Mouse (Mus musculus) CH12.LX (cell line): Measurements from ENCODE around the gene H1foo. TPM values are rescaled to one million over a fixed set of nuclear protein-coding genes. Genes with fewer than 3 reads are reported as not detected.

Experiments used
- DNase-seq: peaks from one replicate; pipeline ENCODE4 v3.0.0-alpha.2; 2013; ENCODE audit errors: extremely low read depth
- H3K27ac ChIP-seq: 2 replicates; pipeline ENCODE4 v1.5.1; 2012; ENCODE audit warnings: low read depth, mild to moderate bottlenecking, control low read depth, moderate library complexity; ENCODE audit not compliant: insufficient read depth
- H3K27me3 ChIP-seq: replicated peaks from 2 replicates; pipeline ENCODE3; 2012; ENCODE audit warnings: inconsistent platforms
- H3K36me3 ChIP-seq, 2 experiments: replicated peaks in 1 of 2; 2 replicates each; pipeline versions ENCODE3 to v1.6.1; 2012; ENCODE audit warnings: inconsistent platforms in 1 of 2, low read length in 1 of 2, mild to moderate bottlenecking in 1 of 2, mixed read lengths in 1 of 2, moderate library complexity in 1 of 2; ENCODE audit not compliant: control insufficient read depth in 1 of 2, insufficient read depth in 1 of 2
- H3K4me1 ChIP-seq, 2 experiments: 2 replicates each; pipeline ENCODE4 v1.6.1; 2012; ENCODE audit warnings: inconsistent platforms in 1 of 2, moderate library complexity in 1 of 2; ENCODE audit not compliant: insufficient read depth in 2 of 2, control insufficient read depth in 1 of 2
- H3K4me2 ChIP-seq: 2 replicates; pipeline ENCODE4 v1.6.1; 2012; ENCODE audit warnings: low read depth, mild to moderate bottlenecking, control low read depth; ENCODE audit not compliant: poor library complexity, insufficient read depth, severe bottlenecking
- H3K4me3 ChIP-seq, 3 experiments: fragments of 150-350 bp in 1 of 3; sonication (generic) in 1 of 3; replicated peaks in 1 of 3; 2 replicates each; pipeline versions ENCODE3 to v1.5.1; 2011 to 2012; ENCODE audit warnings: low read depth in 2 of 3, low read length in 2 of 3, mild to moderate bottlenecking in 2 of 3, moderate library complexity in 2 of 3, control low read depth in 1 of 3, improper control_type of control experiment in 1 of 3, inconsistent platforms in 1 of 3, mixed read lengths in 1 of 3; ENCODE audit not compliant: poor library complexity in 1 of 3
- H3K79me2 ChIP-seq: replicated peaks from 2 replicates; pipeline ENCODE4 v1.6.1; 2012; ENCODE audit warnings: mild to moderate bottlenecking, moderate library complexity; ENCODE audit not compliant: control insufficient read depth, poor library complexity, insufficient read depth, severe bottlenecking; ENCODE audit errors: extremely low read depth
- H3K9ac ChIP-seq: 2 replicates; pipeline ENCODE4 v1.6.1; 2012; ENCODE audit warnings: low read depth, mild to moderate bottlenecking, control low read depth, moderate library complexity; ENCODE audit not compliant: insufficient read depth
- H3K9me3 ChIP-seq: replicated peaks from 2 replicates; pipeline ENCODE3; 2012; ENCODE audit warnings: low read length, inconsistent platforms, mixed read lengths
- CHD2 ChIP-seq: IDR thresholded peaks from 2 replicates; pipeline ENCODE4 v1.6.1; 2011; ENCODE audit warnings: low read length, improper control_type of control experiment
- CTCF ChIP-seq, 2 experiments: IDR thresholded peaks in 1 of 2; conservative IDR thresholded peaks in 1 of 2; 2 replicates each; pipeline ENCODE4 v1.5.1; 2011 to 2012; ENCODE audit warnings: low read depth in 2 of 2, low read length in 2 of 2, improper control_type of control experiment in 1 of 2, inconsistent platforms in 1 of 2, mild to moderate bottlenecking in 1 of 2, moderate library complexity in 1 of 2
- E2F4 ChIP-seq: IDR thresholded peaks from 2 replicates; pipeline ENCODE4 v1.6.1; 2011; ENCODE audit warnings: low read depth, low read length, improper control_type of control experiment; ENCODE audit not compliant: insufficient replicate concordance
- ELF1 ChIP-seq: IDR thresholded peaks from 2 replicates; pipeline ENCODE4 v1.6.1; 2014; ENCODE audit warnings: low read depth, mild to moderate bottlenecking, inconsistent platforms, low read length, improper control_type of control experiment
- ETS1 ChIP-seq: conservative IDR thresholded peaks from 2 replicates; pipeline ENCODE4 v1.6.1; 2012; ENCODE audit warnings: low read depth, mild to moderate bottlenecking, inconsistent platforms, low read length, improper control_type of control experiment, moderate library complexity
- GABPA ChIP-seq: IDR thresholded peaks from 2 replicates; pipeline ENCODE4 v1.6.1; 2012; ENCODE audit warnings: low read depth, low read length, improper control_type of control experiment, inconsistent platforms; ENCODE audit not compliant: insufficient replicate concordance
- IRF4 ChIP-seq: IDR thresholded peaks from 2 replicates; pipeline ENCODE4 v1.6.1; 2014; ENCODE audit warnings: low read depth, mild to moderate bottlenecking, inconsistent platforms, low read length, improper control_type of control experiment
- JUND ChIP-seq: conservative IDR thresholded peaks from 2 replicates; pipeline ENCODE4 v1.6.1; 2011; ENCODE audit warnings: low read depth, low read length, improper control_type of control experiment
- MAFK ChIP-seq: IDR thresholded peaks from 2 replicates; pipeline ENCODE4 v1.6.1; 2011; ENCODE audit warnings: low read length, improper control_type of control experiment; ENCODE audit not compliant: insufficient replicate concordance
- MAX ChIP-seq: IDR thresholded peaks from 2 replicates; pipeline ENCODE4 v1.6.1; 2011; ENCODE audit warnings: low read length, improper control_type of control experiment
- MAZ ChIP-seq: IDR thresholded peaks from 2 replicates; pipeline ENCODE4 v1.6.1; 2012; ENCODE audit warnings: low read depth, mild to moderate bottlenecking, inconsistent platforms, low read length, improper control_type of control experiment, moderate library complexity
- MEF2A ChIP-seq: IDR thresholded peaks from 2 replicates; pipeline ENCODE4 v1.6.1; 2014; ENCODE audit warnings: low read depth, mild to moderate bottlenecking, inconsistent platforms, low read length, improper control_type of control experiment, borderline replicate concordance
- MXI1 ChIP-seq: IDR thresholded peaks from 2 replicates; pipeline ENCODE4 v1.6.1; 2011; ENCODE audit warnings: mild to moderate bottlenecking, low read depth, low read length, improper control_type of control experiment
- NELFE ChIP-seq: IDR thresholded peaks from 2 replicates; pipeline ENCODE4 v1.6.1; 2011; ENCODE audit warnings: low read depth, low read length, improper control_type of control experiment
- POLR2A ChIP-seq: IDR thresholded peaks from 2 replicates; pipeline ENCODE4 v1.6.1; 2011; ENCODE audit warnings: low read depth, mild to moderate bottlenecking, improper control_type of control experiment, low read length
- POLR2AphosphoS2 ChIP-seq: IDR thresholded peaks from 2 replicates; pipeline ENCODE4 v1.6.1; 2011; ENCODE audit warnings: low read depth, low read length, improper control_type of control experiment
- RAD21 ChIP-seq: IDR thresholded peaks from 2 replicates; pipeline ENCODE4 v1.6.1; 2011; ENCODE audit warnings: low read depth, mild to moderate bottlenecking, low read length, improper control_type of control experiment, moderate library complexity
- RCOR1 ChIP-seq: conservative IDR thresholded peaks from 2 replicates; pipeline ENCODE4 v1.6.1; 2012; ENCODE audit warnings: low read depth, mild to moderate bottlenecking, inconsistent platforms, low read length, improper control_type of control experiment
- SIN3A ChIP-seq: IDR thresholded peaks from 2 replicates; pipeline ENCODE4 v1.6.1; 2012; ENCODE audit warnings: low read length, improper control_type of control experiment, inconsistent platforms
- TCF12 ChIP-seq: IDR thresholded peaks from 2 replicates; pipeline ENCODE4 v1.6.1; 2014; ENCODE audit warnings: low read depth, mild to moderate bottlenecking, inconsistent platforms, low read length, improper control_type of control experiment
- USF1 ChIP-seq: IDR thresholded peaks from 2 replicates; pipeline ENCODE4 v1.6.1; 2014; ENCODE audit warnings: low read depth, mild to moderate bottlenecking, inconsistent platforms, low read length, improper control_type of control experiment
- USF2 ChIP-seq: conservative IDR thresholded peaks from 2 replicates; pipeline ENCODE4 v1.6.1; 2011; ENCODE audit warnings: low read depth, low read length, improper control_type of control experiment
- ZKSCAN1 ChIP-seq: IDR thresholded peaks from 2 replicates; pipeline ENCODE4 v1.6.1; 2012; ENCODE audit warnings: low read depth, inconsistent platforms, low read length, improper control_type of control experiment, borderline replicate concordance
- ZMIZ1 ChIP-seq: IDR thresholded peaks from 2 replicates; pipeline ENCODE4 v1.6.1; 2012; ENCODE audit warnings: low read depth, mild to moderate bottlenecking, inconsistent platforms, low read length, improper control_type of control experiment
- ZNF384 ChIP-seq: IDR thresholded peaks from 2 replicates; pipeline ENCODE4 v1.6.1; 2012; ENCODE audit warnings: low read depth, low read length, improper control_type of control experiment, inconsistent platforms
- dilution Hi-C: fragments of 300-500 bp; cut with MboI; formaldehyde crosslinking; loops from 2 replicates; pipeline ENCODE4 v1.14.3; 2020; ENCODE audit warnings: low sequenced_read_pairs; ENCODE audit not compliant: extremely low pct_unique_long_range_greater_than_20kb, extremely low pct_ligation_motif_present
- in situ Hi-C: fragments of 300-500 bp; cut with MboI; formaldehyde crosslinking; loops from 3 replicates; pipeline ENCODE4 v1.14.3; 2019; ENCODE audit warnings: low sequenced_read_pairs, low pct_ligation_motif_present, low pct_unique_long_range_greater_than_20kb, mixed read lengths
- polyA plus RNA-seq: library from polyadenylated mRNA; unstranded; fragments of >175 nt; gene quantifications from 2 replicates; pipeline ENCODE4 v1.2.1, GENCODE M21; 2012; ENCODE audit warnings: low read depth; ENCODE audit not compliant: insufficient read length
- total RNA-seq, 2 experiments: library from RNA; depleted of rRNA; stranded (reverse); fragments of 300-350 nt in 1 of 2; fragments of >200 nt in 1 of 2; gene quantifications; 2 replicates each; pipeline ENCODE4 v1.2.3; 2012 to 2014

The H1foo gene
- total and polyA plus RNA-seq, 3 experiments, result 0.77 to 1.0 (median 0.89) TPM

GRCm38 (mm10) chr6:115916611-115917010 is 28.1 kb upstream of the H1foo start:
- Histone ChIP-seq H3K9me3 (no peaks in the 10 kb centered on the region), H3K27me3 (no peaks in the 10 kb centered on the region), H3K27ac (no peak overlapping the region), H3K36me3 (peaks cover 0 to 27% of the 10 kb centered on the region in 2 experiments), H3K9ac (no peak overlapping the region), H3K4me2 (no peak overlapping the region), H3K4me3 (no peak overlapping the region), H3K79me2 (no peaks in the 10 kb centered on the region), H3K4me1 (peaks cover 12 to 34% of the 10 kb centered on the region in 2 experiments)
- no peak for DNase-seq
- dilution Hi-C loops, result no loop called here
- in situ Hi-C loops, result no loop called here
- TF ChIP-seq MEF2A, result no peak
- TF ChIP-seq CTCF (conservative IDR thresholded peaks at IDR 0.05 in 1 of 2, IDR thresholded peaks at IDR 0.05 in 1 of 2; ENCODE audit: low read depth in 2 of 2, low read length in 2 of 2), result no peak
- TF ChIP-seq ZNF384, result no peak
- no peak for TF ChIP-seq ELF1
- no peak for TF ChIP-seq TCF12
- no peak for TF ChIP-seq SIN3A
- no peak for TF ChIP-seq JUND
- no peak for TF ChIP-seq RAD21
- no peak for TF ChIP-seq USF2
- no peak for TF ChIP-seq CHD2
- TF ChIP-seq NELFE, result no peak
- TF ChIP-seq MAFK, result no peak
- no peak for TF ChIP-seq E2F4
- TF ChIP-seq POLR2A, result no peak
- no peak for TF ChIP-seq MAX

GRCm38 (mm10) chr6:115918615-115919014 is 26.1 kb upstream of the H1foo start:
- dilution Hi-C loops, result no loop called here
- in situ Hi-C loops, result no loop called here

More at GRCm38 (mm10) chr6:115918615-115919014, 26.1 kb upstream of the H1foo start:
- Histone ChIP-seq H3K79me2 (no peaks in the 10 kb centered on the region), H3K9me3 (no peaks in the 10 kb centered on the region), H3K4me2 (no peak overlapping the region), H3K4me1 (peaks cover 4 to 20% of the 10 kb centered on the region in 2 experiments; a peak in 2 of 4 replicates), H3K27me3 (no peaks in the 10 kb centered on the region), H3K36me3 (peaks cover 0 to 29% of the 10 kb centered on the region in 2 experiments)
- TF ChIP-seq MAFK (no peak), RCOR1 (no peak), TCF12 (no peak), ZKSCAN1 (no peak), ETS1 (no peak), RAD21 (no peak), ELF1 (no peak), IRF4 (no peak), MXI1 (no peak), MAZ (no peak), MEF2A (no peak), POLR2A (no peak), SIN3A (no peak), GABPA (no peak), USF1 (no peak), POLR2AphosphoS2 (no peak), ZMIZ1 (no peak), MAX (no peak)
- TF ChIP-seq, all 38 proteins: peak for 0
- Histone ChIP-seq H3K27ac (no peak overlapping the region), H3K4me3 (no peak overlapping the region), H3K9ac (no peak overlapping the region)
- no peak for DNase-seq
